Mouse (Mus musculus): ENCODE measurements around the gene Rapgef6. TPM values are rescaled to one million over a fixed set of nuclear protein-coding genes. Genes with fewer than 3 reads are reported as not detected.

Rapgef6 gene
- polyA plus RNA-seq, 1 experiment from 2014 or later, result 29.6 TPM

DNA sequence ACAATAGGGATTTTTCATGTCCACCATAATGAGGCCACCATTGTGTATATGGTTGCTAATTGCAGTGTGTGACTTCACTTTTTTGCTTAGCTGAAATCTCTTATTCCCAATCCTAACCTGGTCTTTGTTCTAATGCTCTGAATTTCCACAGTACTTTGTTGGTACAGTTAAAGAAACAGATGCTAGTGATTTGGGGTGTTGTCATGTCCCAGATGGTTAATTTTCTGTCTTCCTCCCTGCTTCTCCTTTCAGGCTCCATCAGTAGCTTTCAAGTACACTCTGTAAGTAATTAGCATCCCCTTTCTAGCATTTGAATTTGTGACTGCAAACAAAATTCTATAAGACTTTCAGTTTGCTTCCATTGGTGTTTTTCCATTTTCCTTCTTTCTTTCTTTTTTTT, 17.7 kb downstream of the Rapgef6 start:
- DNase-seq (ENCODE audit: low spot score), result no peak
- no peaks in the 10 kb centered on the region for H3K27me3 ChIP-seq (ENCODE audit: control insufficient read depth, insufficient read depth, low read length)

GRCm38 (mm10) chr11:54542414-54542813, 19.8 kb downstream of the Rapgef6 start:
- Histone ChIP-seq H3K4me3 (ENCODE audit: low read depth, low read length) (no peak overlapping the region), H3K27me3 (ENCODE audit: control insufficient read depth, insufficient read depth, low read length) (no peaks in the 10 kb centered on the region), H3K27ac (ENCODE audit: low read depth, low read length) (no peak overlapping the region), H3K9me3 (ENCODE audit: control insufficient read depth, low read length) (no peaks in the 10 kb centered on the region), H3K4me1 (replicated peaks; ENCODE audit: control insufficient read depth, insufficient read depth, low read length) (no peaks in the 10 kb centered on the region), H3K9ac (ENCODE audit: low read length) (no peak overlapping the region), H3K4me2 (ENCODE audit: low read depth, low read length, severe bottlenecking) (no peak overlapping the region), H3K36me3 (ENCODE audit: control insufficient read depth, insufficient read depth, low read length) (no peaks in the 10 kb centered on the region)
- ATAC-seq (replicated peaks; ENCODE audit: low FRiP score) (no peak), DNase-seq (ENCODE audit: low spot score) (no peak)

More for the DNA sequence above, 17.7 kb downstream of the Rapgef6 start:
- no peak for ATAC-seq (replicated peaks; ENCODE audit: low FRiP score)
- H3K9me3 ChIP-seq (ENCODE audit: control insufficient read depth, low read length), result no peaks in the 10 kb centered on the region
- no peak overlapping the region for H3K9ac ChIP-seq (ENCODE audit: low read length)
- no peak overlapping the region for H3K27ac ChIP-seq (ENCODE audit: low read depth, low read length)
- no peaks in the 10 kb centered on the region for H3K36me3 ChIP-seq (ENCODE audit: control insufficient read depth, insufficient read depth, low read length)
- no peak overlapping the region for H3K4me3 ChIP-seq (ENCODE audit: low read depth, low read length)
- H3K4me1 ChIP-seq (replicated peaks; ENCODE audit: control insufficient read depth, insufficient read depth, low read length), result no peaks in the 10 kb centered on the region
- H3K4me2 ChIP-seq (ENCODE audit: low read depth, low read length, severe bottlenecking), result no peak overlapping the region

GRCm38 (mm10) chr11:54554970-54555369, 32.3 kb downstream of the Rapgef6 start:
- no peak for ATAC-seq (replicated peaks; ENCODE audit: low FRiP score)
- H3K27me3 ChIP-seq (ENCODE audit: control insufficient read depth, insufficient read depth, low read length), result no peaks in the 10 kb centered on the region
- DNase-seq (ENCODE audit: low spot score), result no peak
- H3K9ac ChIP-seq (ENCODE audit: low read length), result no peak overlapping the region
- H3K36me3 ChIP-seq (ENCODE audit: control insufficient read depth, insufficient read depth, low read length), result no peaks in the 10 kb centered on the region
- WGBS, result 89% methylated on average over 2 of the region's 2 CpGs
- H3K4me2 ChIP-seq (ENCODE audit: low read depth, low read length, severe bottlenecking), result no peak overlapping the region
- H3K4me1 ChIP-seq (replicated peaks; ENCODE audit: control insufficient read depth, insufficient read depth, low read length), result no peaks in the 10 kb centered on the region
- H3K9me3 ChIP-seq (ENCODE audit: control insufficient read depth, low read length), result no peaks in the 10 kb centered on the region
- no peak overlapping the region for H3K4me3 ChIP-seq (ENCODE audit: low read depth, low read length)
- no peak overlapping the region for H3K27ac ChIP-seq (ENCODE audit: low read depth, low read length)

DNA sequence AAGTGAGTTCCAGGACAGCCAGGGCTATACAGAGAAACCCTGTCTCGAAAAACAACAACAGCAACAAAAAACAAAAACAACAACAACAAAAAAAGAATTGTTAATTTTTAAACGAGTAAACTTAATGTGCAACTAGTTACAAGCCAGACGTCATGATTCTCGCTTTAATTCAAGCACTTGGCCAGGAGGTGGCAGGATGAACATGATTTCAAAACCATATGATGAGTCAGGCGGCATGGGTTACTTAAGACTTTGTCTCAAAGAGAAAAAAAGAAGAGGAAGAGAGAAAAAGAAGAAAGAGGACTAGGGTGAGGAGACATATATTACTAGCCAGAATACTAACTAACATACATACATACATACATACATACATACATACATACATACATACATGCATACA, 40.1 kb downstream of the Rapgef6 start:
- no peak overlapping the region for H3K4me2 ChIP-seq (ENCODE audit: low read depth, low read length, severe bottlenecking)
- DNase-seq (ENCODE audit: low spot score) (no peak), ATAC-seq (replicated peaks; ENCODE audit: low FRiP score) (no peak)
- H3K4me1 ChIP-seq (replicated peaks; ENCODE audit: control insufficient read depth, insufficient read depth, low read length), result no peaks in the 10 kb centered on the region
- H3K9ac ChIP-seq (ENCODE audit: low read length), result no peak overlapping the region
- H3K36me3 ChIP-seq (ENCODE audit: control insufficient read depth, insufficient read depth, low read length), result no peaks in the 10 kb centered on the region
- no peak overlapping the region for H3K27ac ChIP-seq (ENCODE audit: low read depth, low read length)
- no peaks in the 10 kb centered on the region for H3K27me3 ChIP-seq (ENCODE audit: control insufficient read depth, insufficient read depth, low read length)
- H3K9me3 ChIP-seq (ENCODE audit: control insufficient read depth, low read length), result no peaks in the 10 kb centered on the region
- H3K4me3 ChIP-seq (ENCODE audit: low read depth, low read length), result no peak overlapping the region
- 91% methylated on average over 5 of the region's 5 CpGs for WGBS

- no peak for ATAC-seq (replicated peaks; ENCODE audit: low FRiP score)
- DNase-seq (ENCODE audit: low spot score), result no peak
- no peak overlapping the region for H3K4me2 ChIP-seq (ENCODE audit: low read depth, low read length, severe bottlenecking)
- H3K4me1 ChIP-seq (replicated peaks; ENCODE audit: control insufficient read depth, insufficient read depth, low read length), result no peaks in the 10 kb centered on the region
- H3K27me3 ChIP-seq (ENCODE audit: control insufficient read depth, insufficient read depth, low read length), result no peaks in the 10 kb centered on the region
- no peak overlapping the region for H3K4me3 ChIP-seq (ENCODE audit: low read depth, low read length)
- H3K9ac ChIP-seq (ENCODE audit: low read length), result no peak overlapping the region
- H3K9me3 ChIP-seq (ENCODE audit: control insufficient read depth, low read length), result no peaks in the 10 kb centered on the region
- WGBS, result 80% methylated on average over 1 of the region's 1 CpGs
- H3K27ac ChIP-seq (ENCODE audit: low read depth, low read length), result no peak overlapping the region
- H3K36me3 ChIP-seq (ENCODE audit: control insufficient read depth, insufficient read depth, low read length), result no peaks in the 10 kb centered on the region
These were observed 45.3 kb downstream of the Rapgef6 start for GRCm38 (mm10) chr11:54567959-54568358.

GRCm38 (mm10) chr11:54574741-54575140, 52.1 kb downstream of the Rapgef6 start:
- ATAC-seq (replicated peaks; ENCODE audit: low FRiP score) (no peak), DNase-seq (ENCODE audit: low spot score) (no peak)
- no peak overlapping the region for H3K27ac ChIP-seq (ENCODE audit: low read depth, low read length)
- H3K27me3 ChIP-seq (ENCODE audit: control insufficient read depth, insufficient read depth, low read length), result no peaks in the 10 kb centered on the region
- no peak overlapping the region for H3K4me3 ChIP-seq (ENCODE audit: low read depth, low read length)
- H3K4me1 ChIP-seq (replicated peaks; ENCODE audit: control insufficient read depth, insufficient read depth, low read length), result no peaks in the 10 kb centered on the region
- no peak overlapping the region for H3K9ac ChIP-seq (ENCODE audit: low read length)
- H3K4me2 ChIP-seq (ENCODE audit: low read depth, low read length, severe bottlenecking), result no peak overlapping the region
- H3K9me3 ChIP-seq (ENCODE audit: control insufficient read depth, low read length), result no peaks in the 10 kb centered on the region
- WGBS, result 99% methylated on average over 2 of the region's 2 CpGs
- H3K36me3 ChIP-seq (ENCODE audit: control insufficient read depth, insufficient read depth, low read length), result no peaks in the 10 kb centered on the region

GRCm38 (mm10) chr11:54592585-54592984, 69.9 kb downstream of the Rapgef6 start:
- Histone ChIP-seq H3K4me1 (replicated peaks; ENCODE audit: control insufficient read depth, insufficient read depth, low read length) (no peaks in the 10 kb centered on the region), H3K27me3 (ENCODE audit: control insufficient read depth, insufficient read depth, low read length) (no peaks in the 10 kb centered on the region), H3K9me3 (ENCODE audit: control insufficient read depth, low read length) (no peaks in the 10 kb centered on the region), H3K27ac (ENCODE audit: low read depth, low read length) (no peak overlapping the region), H3K9ac (ENCODE audit: low read length) (no peak overlapping the region), H3K4me3 (ENCODE audit: low read depth, low read length) (no peak overlapping the region), H3K36me3 (ENCODE audit: control insufficient read depth, insufficient read depth, low read length) (no peaks in the 10 kb centered on the region), H3K4me2 (ENCODE audit: low read depth, low read length, severe bottlenecking) (no peak overlapping the region)
- WGBS, result 76% methylated on average over 3 of the region's 3 CpGs
- ATAC-seq (replicated peaks; ENCODE audit: low FRiP score) (no peak), DNase-seq (ENCODE audit: low spot score) (no peak)

- Histone ChIP-seq H3K27me3 (ENCODE audit: control insufficient read depth, insufficient read depth, low read length) (no peaks in the 10 kb centered on the region), H3K9me3 (ENCODE audit: control insufficient read depth, low read length) (no peaks in the 10 kb centered on the region), H3K4me2 (ENCODE audit: low read depth, low read length, severe bottlenecking) (no peak overlapping the region), H3K4me1 (replicated peaks; ENCODE audit: control insufficient read depth, insufficient read depth, low read length) (no peaks in the 10 kb centered on the region), H3K27ac (ENCODE audit: low read depth, low read length) (no peak overlapping the region), H3K9ac (ENCODE audit: low read length) (no peak overlapping the region), H3K4me3 (ENCODE audit: low read depth, low read length) (no peak overlapping the region), H3K36me3 (ENCODE audit: control insufficient read depth, insufficient read depth, low read length) (no peaks in the 10 kb centered on the region)
- no peak for ATAC-seq (replicated peaks; ENCODE audit: low FRiP score)
- 72% methylated on average over 2 of the region's 2 CpGs for WGBS
- DNase-seq (ENCODE audit: low spot score), result no peak
These were observed 71.4 kb downstream of the Rapgef6 start for GRCm38 (mm10) chr11:54594049-54594448.

DNA sequence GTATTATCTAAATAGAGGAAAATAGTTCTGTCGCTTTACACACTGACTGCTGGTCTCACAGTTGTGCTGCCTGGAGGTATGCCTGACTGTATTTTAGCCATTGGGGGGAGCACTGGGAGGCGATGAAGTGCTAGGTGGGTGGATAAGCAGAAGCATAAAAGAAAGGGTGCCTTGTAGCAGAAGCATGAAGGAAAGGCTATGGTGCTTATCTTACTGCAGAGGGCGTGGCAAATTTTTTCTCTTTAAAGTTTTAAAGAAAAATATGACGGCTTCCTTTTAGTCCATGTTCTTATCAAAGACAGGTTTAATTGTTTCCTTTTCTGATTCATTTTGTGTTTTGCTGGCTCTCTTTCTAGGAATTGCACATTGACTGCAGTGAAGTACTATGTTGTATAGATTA, 72.4 kb downstream of the Rapgef6 start:
- ATAC-seq (replicated peaks; ENCODE audit: low FRiP score), result no peak
- no peak overlapping the region for H3K9ac ChIP-seq (ENCODE audit: low read length)
- no peak overlapping the region for H3K27ac ChIP-seq (ENCODE audit: low read depth, low read length)
- WGBS, result 75% methylated on average over 4 of the region's 4 CpGs
- H3K4me3 ChIP-seq (ENCODE audit: low read depth, low read length), result no peak overlapping the region
- H3K4me1 ChIP-seq (replicated peaks; ENCODE audit: control insufficient read depth, insufficient read depth, low read length), result no peaks in the 10 kb centered on the region
- H3K36me3 ChIP-seq (ENCODE audit: control insufficient read depth, insufficient read depth, low read length), result no peaks in the 10 kb centered on the region
- no peaks in the 10 kb centered on the region for H3K9me3 ChIP-seq (ENCODE audit: control insufficient read depth, low read length)
- no peak for DNase-seq (ENCODE audit: low spot score)
- no peak overlapping the region for H3K4me2 ChIP-seq (ENCODE audit: low read depth, low read length, severe bottlenecking)
- H3K27me3 ChIP-seq (ENCODE audit: control insufficient read depth, insufficient read depth, low read length), result no peaks in the 10 kb centered on the region
